Comparison of ENCODE assay signal across 14 mouse cellular contexts in the genomic region with DNA sequence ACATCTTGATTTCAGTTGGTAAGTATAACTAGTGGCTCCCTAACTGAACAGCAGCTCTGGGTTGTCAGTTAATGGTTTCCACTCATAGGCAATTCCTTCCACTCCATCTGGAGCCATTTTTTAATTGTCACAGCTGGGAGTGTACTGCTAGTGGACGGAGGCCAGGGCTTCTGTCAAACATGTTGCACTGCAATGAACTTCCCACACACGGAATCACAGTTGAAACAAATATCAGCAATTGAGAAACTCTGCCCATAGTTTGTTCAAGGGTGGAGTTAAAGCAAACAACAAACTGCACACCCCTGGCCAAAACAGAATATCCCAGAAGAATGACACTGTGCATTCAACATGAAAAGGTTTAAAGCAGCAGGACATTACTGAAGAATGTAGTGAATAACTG. TPM values are rescaled to one million over a fixed set of nuclear protein-coding genes. Genes with fewer than 3 reads are reported as not detected.
DNase-seq lines count a peak whose midpoint lies in the region; ATAC-seq and TF ChIP-seq lines count a peak whose summit lies in the region.
"Had no signal": no experiment of that assay in that cellular context is flagged by ENCODE, and none has a peak within 500 bp of the region (broad histone marks: within the 10 kb centered on the region; RNA-seq: fewer than 3 reads in every experiment).

No protein-coding gene starts in this region.

- no peak overlapping the region for H3K4me2 ChIP-seq in kidney, postnatal 0 days (ENCODE audit: low read length)
- no peak overlapping the region for H3K4me2 ChIP-seq in midbrain, embryonic 15.5 days

- no peaks in the 10 kb centered on the region for H3K9me3 ChIP-seq in kidney, postnatal 0 days (replicated peaks; ENCODE audit: low read length)
- H3K9me3 ChIP-seq in midbrain, embryonic 15.5 days = no peaks in the 10 kb centered on the region

- no peaks in the 10 kb centered on the region for H3K27me3 ChIP-seq in kidney, postnatal 0 days (ENCODE audit: insufficient read depth, low read length)
- no peaks in the 10 kb centered on the region for H3K27me3 ChIP-seq in midbrain, embryonic 15.5 days (replicated peaks)
- H3K27me3 ChIP-seq: CH12.LX had no signal

- H3K36me3 ChIP-seq in kidney, postnatal 0 days (ENCODE audit: insufficient read depth, low read length) = 0 out of 2 replicates have a peak, but pooled peaks cover 2% of the 10 kb centered on the region
- no peaks in the 10 kb centered on the region for H3K36me3 ChIP-seq in midbrain, embryonic 15.5 days (replicated peaks)

- no peak overlapping the region for H3K27ac ChIP-seq in kidney, postnatal 0 days
- no peak overlapping the region for H3K27ac ChIP-seq in midbrain, embryonic 15.5 days
- H3K27ac ChIP-seq: liver, embryonic 14.5 days had no signal

- peak; percentile 19 for DNase-seq in adrenal gland, postnatal 10 days
- no peak for DNase-seq in adrenal gland, postnatal 25 days
- peak; percentile 6 for DNase-seq in kidney, postnatal 0 days (ENCODE audit: low spot score)
- DNase-seq in kidney, postnatal 36 days = no peak
- peak; percentile 7 for DNase-seq in ovary, postnatal 36 days (ENCODE audit: low spot score)
- DNase-seq in ovary, postnatal 10 days (ENCODE audit: low spot score) = no peak
- no peak for DNase-seq in urinary bladder, adult 2 months (ENCODE audit: low spot score)
- DNase-seq: cerebellum, adult 2 months; forebrain, postnatal 0 days; gastrocnemius, postnatal 25 days; kidney, postnatal 14 days had no signal

- TF ChIP-seq CTCF in kidney, postnatal 0 days (IDR thresholded peaks at IDR 0.05; ENCODE audit: low read depth) = no peak

- H3K9ac ChIP-seq in kidney, postnatal 0 days (ENCODE audit: low read depth, low read length) = no peak overlapping the region
- H3K9ac ChIP-seq in midbrain, embryonic 15.5 days = no peak overlapping the region
- H3K9ac ChIP-seq: forebrain, postnatal 0 days; liver, embryonic 14.5 days had no signal

- H3K4me3 ChIP-seq in kidney, postnatal 0 days (replicated peaks; ENCODE audit: low read depth, low read length) = no peak overlapping the region
- no peak overlapping the region for H3K4me3 ChIP-seq in midbrain, embryonic 15.5 days

- ATAC-seq in kidney, postnatal 0 days (replicated peaks; ENCODE audit: low FRiP score, low read depth) = no peak
- ATAC-seq in midbrain, embryonic 15.5 days (replicated peaks) = no peak
- ATAC-seq: forebrain, postnatal 0 days had no signal

- WGBS in kidney, postnatal 0 days = 49% methylated on average over 2 of the region's 2 CpGs
- WGBS in midbrain, embryonic 15.5 days = 77% methylated on average over 2 of the region's 2 CpGs

- peaks cover 7% of the 10 kb centered on the region; the same call in 1 of the 2 replicates for H3K4me1 ChIP-seq in kidney, postnatal 0 days (replicated peaks; ENCODE audit: insufficient read depth, low read length)
- H3K4me1 ChIP-seq in midbrain, embryonic 15.5 days = peaks cover 16% of the 10 kb centered on the region

RNA-seq across cellular contexts. Expression of gene Pdxdc1, which starts 4.0 kb away (rescaled TPM):
- 10 to 100 TPM; 75.6 to 76.5 TPM for total RNA-seq in adrenal gland, postnatal 10 days (2021)
- 84.2 and 86.3 TPM in 2 replicates for total RNA-seq in adrenal gland, postnatal 25 days (2021)
- 58.0 and 59.8 TPM in 2 replicates for polyA plus RNA-seq in kidney, postnatal 0 days (2015; fragmentation: Nextera tagmentation; extraction: Ambion mirVana)
- polyA plus RNA-seq in midbrain, embryonic 15.5 days (2015; fragmentation: Nextera tagmentation; extraction: Ambion mirVana) = 75.4 and 79.8 TPM in 2 replicates
- polyA plus RNA-seq in urinary bladder, adult 2 months (2012; rRNA removed) = 80.6 and 108 TPM in 2 replicates

RNA-seq across cellular contexts. Expression of gene Mpv17l, which starts 4.0 kb away (rescaled TPM):
- 1 to 10 TPM; 6.6 to 8.1 TPM for total RNA-seq in adrenal gland, postnatal 10 days (2021)
- 6.8 and 13.1 TPM in 2 replicates for total RNA-seq in adrenal gland, postnatal 25 days (2021)
- 23.7 and 27.6 TPM in 2 replicates for polyA plus RNA-seq in kidney, postnatal 0 days (2015; fragmentation: Nextera tagmentation; extraction: Ambion mirVana)
- 25.5 and 28.4 TPM in 2 replicates for polyA plus RNA-seq in midbrain, embryonic 15.5 days (2015; fragmentation: Nextera tagmentation; extraction: Ambion mirVana)
- polyA plus RNA-seq in urinary bladder, adult 2 months (2012; rRNA removed) = 3.9 TPM in 2 replicates

Comparison
In these comparisons a context has a peak if more than half of its experiments do, and no peak if none do; other contexts are left out.
1. DNase-seq: peak in adrenal gland, postnatal 10 days (single experiment), kidney, postnatal 0 days (single experiment) and ovary, postnatal 36 days (single experiment); none in adrenal gland, postnatal 25 days (single experiment), kidney, postnatal 36 days (0 of 2), ovary, postnatal 10 days (single experiment) and urinary bladder, adult 2 months (single experiment).